Mouse (Mus musculus) mouse embryonic stem cell (cell line): Measurements from ENCODE around the gene Hectd4.

Experiments
- in situ Hi-C, 2 experiments: fragments of 300-500 bp; cut with MboI; formaldehyde crosslinking; loops; 1 replicate in 1 of 2; 3 replicates in 1 of 2; pipeline ENCODE4 v1.14.3; 2019 to 2020; ENCODE audit warnings: low sequenced_read_pairs in 2 of 2, low pct_unique_long_range_greater_than_20kb in 1 of 2, mixed read lengths in 1 of 2; ENCODE audit not compliant: unreplicated experiment in 1 of 2

Hectd4 gene

GRCm38 (mm10) chr5:121253816-121254497 lies 33.9 kb downstream of the Hectd4 start:
- in situ Hi-C loops = no loop called here

GRCm38 (mm10) chr5:121254977-121255376 lies 35.0 kb downstream of the Hectd4 start:
- in situ Hi-C loops = no loop called here

GRCm38 (mm10) chr5:121261806-121262205 lies 41.8 kb downstream of the Hectd4 start:
- in situ Hi-C loops = no loop called here

- in situ Hi-C loops = no loop called here
These were observed 42.4 kb downstream of the Hectd4 start for GRCm38 (mm10) chr5:121262415-121262814.

GRCm38 (mm10) chr5:121264593-121264992 lies 44.6 kb downstream of the Hectd4 start:
- in situ Hi-C loops = no loop called here

DNA sequence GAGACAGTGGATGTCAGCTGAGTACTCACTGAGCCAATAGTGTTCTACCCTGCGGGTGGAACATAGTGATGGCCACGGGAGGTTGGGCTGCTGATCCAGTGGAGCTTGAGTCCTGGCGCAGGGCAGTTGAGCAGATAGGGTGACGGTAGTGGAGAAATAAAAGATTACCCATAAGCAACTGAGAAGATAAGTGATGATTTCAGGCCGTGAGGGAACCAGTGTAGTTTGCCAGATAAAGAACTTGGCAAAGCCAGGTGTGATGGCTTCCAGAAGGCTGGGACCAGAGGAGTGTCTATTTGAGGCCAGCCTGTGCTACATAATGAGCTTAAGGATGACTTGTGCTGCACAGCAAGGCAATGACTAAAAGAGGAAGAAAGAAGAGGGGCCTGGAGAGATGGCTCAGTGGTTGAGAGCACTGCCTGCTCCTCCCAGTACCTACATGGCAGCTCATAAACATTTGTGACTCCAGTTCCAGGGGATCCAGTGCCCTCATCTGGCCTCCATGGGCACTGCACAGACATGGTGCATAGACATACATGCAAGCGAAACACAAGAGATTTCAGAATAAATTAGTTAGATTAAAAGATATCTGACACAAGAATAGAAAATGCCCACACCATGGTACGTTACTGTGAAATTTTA lies 46.8 kb downstream of the Hectd4 start:
- in situ Hi-C loops = no loop called here

- in situ Hi-C loops = no loop called here
These were observed 51.0 kb downstream of the Hectd4 start for GRCm38 (mm10) chr5:121271046-121271445.

DNA sequence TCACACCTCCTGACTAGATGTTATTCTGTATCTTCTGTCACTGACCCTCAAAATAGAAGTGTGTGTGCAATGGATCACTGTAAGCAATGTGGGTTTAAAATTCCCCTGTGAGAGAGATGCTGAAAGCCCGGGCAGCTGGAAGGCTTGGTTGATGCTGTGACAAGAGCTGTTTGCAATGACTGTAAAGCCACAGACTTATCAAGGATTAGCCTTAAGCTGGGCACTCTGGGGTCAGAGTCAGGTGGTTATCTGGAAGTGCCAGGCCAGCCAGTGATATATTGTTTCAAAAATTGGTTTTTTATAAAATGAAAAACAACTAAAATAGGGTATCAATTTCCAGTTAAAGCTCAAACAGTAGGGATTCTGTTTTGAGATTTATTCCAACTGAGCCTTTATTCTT lies 56.8 kb downstream of the Hectd4 start:
- in situ Hi-C loops = no loop called here

GRCm38 (mm10) chr5:121280456-121280855 lies 60.4 kb downstream of the Hectd4 start:
- in situ Hi-C loops = no loop called here

GRCm38 (mm10) chr5:121283051-121283450 lies 63.0 kb downstream of the Hectd4 start:
- in situ Hi-C loops = no loop called here

- in situ Hi-C loops = no loop called here
These were observed 64.8 kb downstream of the Hectd4 start for GRCm38 (mm10) chr5:121284816-121285215.

- in situ Hi-C loops = no loop called here
These were observed 67.2 kb downstream of the Hectd4 start for GRCm38 (mm10) chr5:121287213-121287612.

GRCm38 (mm10) chr5:121290289-121290688 lies 70.3 kb downstream of the Hectd4 start:
- in situ Hi-C loops = no loop called here

DNA sequence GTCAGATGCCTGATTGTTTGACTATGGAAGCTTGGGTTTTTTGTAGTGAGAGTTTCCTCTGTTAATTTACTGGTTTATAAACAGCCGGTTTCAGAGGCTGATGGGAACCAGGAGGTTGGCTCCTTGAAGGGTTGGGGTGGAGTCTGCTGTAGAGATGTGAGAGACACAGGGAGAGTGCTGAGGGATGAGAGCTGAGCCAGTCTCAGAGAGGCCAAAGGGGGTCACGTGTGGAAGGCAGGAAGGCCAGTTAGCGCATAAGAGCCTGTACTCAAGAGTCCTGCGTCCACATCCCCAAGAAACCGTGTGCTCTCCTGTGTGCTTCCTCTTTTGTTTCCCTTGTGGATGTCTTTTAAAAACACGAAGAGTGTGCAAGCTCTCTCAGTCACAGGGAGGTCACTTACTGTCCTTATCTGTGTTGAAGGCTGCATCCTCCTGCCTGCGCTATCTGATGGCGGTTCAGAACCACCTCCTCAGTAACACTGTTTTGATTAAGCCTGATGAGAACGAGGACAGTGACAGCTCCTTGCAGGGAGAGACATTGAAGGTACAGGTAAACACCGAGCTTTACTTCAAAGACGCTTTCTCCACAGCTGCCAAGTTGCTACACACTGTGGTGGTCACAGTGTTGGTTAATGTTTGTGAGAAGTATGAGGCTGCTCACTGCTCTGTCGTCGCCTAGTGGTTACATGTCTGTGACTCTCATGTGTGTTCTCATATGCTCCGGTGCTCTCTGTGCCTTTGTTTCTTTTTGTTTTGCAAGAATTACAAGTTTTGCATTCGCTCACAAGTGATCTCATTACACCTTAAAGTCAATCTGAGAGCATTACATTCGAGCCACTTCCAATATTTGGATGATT lies 72.5 kb downstream of the Hectd4 start:
- in situ Hi-C loops = no loop called here

DNA sequence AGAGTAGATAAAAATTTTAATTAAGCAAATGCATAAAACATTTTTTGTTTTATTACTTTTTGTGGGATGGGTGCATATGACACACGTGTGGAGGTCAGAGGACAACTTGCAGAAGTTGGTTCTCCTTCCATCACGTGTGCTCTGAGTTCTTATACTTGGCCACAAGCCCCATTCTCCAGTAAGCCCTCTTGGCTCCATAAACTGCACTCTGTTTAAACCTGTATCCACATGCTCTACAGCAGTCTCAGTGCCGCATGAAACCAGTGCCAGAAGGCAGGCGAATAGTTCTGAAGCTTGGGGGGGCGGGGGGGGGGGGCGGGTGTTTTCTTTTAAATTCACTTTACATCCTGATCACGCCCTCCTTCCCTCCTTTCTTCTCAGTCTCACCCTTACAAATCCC lies 85.0 kb downstream of the Hectd4 start:
- in situ Hi-C loops = no loop called here

DNA sequence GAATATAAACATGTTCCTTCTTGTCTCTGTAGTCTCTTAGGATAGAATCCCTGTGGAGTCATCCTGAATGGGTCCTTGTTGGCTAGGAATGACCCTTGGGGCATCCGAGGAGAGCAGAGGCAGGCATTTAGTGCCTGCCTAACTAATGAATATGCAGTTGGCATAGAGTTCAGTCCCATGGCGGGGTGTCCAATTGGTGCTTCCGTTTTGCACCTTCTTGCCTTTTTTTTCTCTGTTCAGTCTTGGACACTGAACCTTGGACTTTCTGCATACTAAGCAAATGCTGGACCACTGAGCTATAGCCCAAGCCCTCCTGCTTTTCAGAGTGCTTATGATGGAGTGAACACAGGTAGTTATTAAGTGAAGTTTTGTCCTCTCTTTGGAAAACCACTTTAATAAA lies 87.6 kb downstream of the Hectd4 start:
- in situ Hi-C loops = no loop called here

GRCm38 (mm10) chr5:121311576-121311975 lies 91.6 kb downstream of the Hectd4 start:
- in situ Hi-C loops = no loop called here

- in situ Hi-C loops = no loop called here
These were observed 93.9 kb downstream of the Hectd4 start for GRCm38 (mm10) chr5:121313764-121314474.
